Mouse (Mus musculus) left cerebral cortex, adult 2 months (tissue): Measurements from ENCODE around the gene Olfr1357. TPM values are rescaled to one million over a fixed set of nuclear protein-coding genes. Genes with fewer than 3 reads are reported as not detected.

Experiments used
- DNase-seq, 2 experiments: peaks; one replicate each; pipeline ENCODE4 v3.0.0; 2021 to 2022; ENCODE audit warnings: low spot score in 2 of 2, mixed read lengths in 1 of 2; ENCODE audit errors: extremely low spot score in 1 of 2
- H3K27ac ChIP-seq: fragments of 200-600 bp; 2 replicates; pipeline ENCODE4 v1.8.1; 2022
- H3K4me3 ChIP-seq: fragments of 200-600 bp; 2 replicates; pipeline ENCODE4 v1.8.1; 2022
- CTCF ChIP-seq: fragments of 200-600 bp; IDR thresholded peaks from 2 replicates; pipeline ENCODE4 v1.8.1; 2022; ENCODE audit warnings: antibody characterized with exemption, mild to moderate bottlenecking, moderate library complexity
- intact Hi-C: fragments of 180-260 bp; cut with DNase I; formaldehyde crosslinking; loops from one replicate; pipeline ENCODE4 v1.15.1; 2025
- total RNA-seq, 2 experiments: library from RNA; stranded (reverse); gene quantifications; 2 replicates each; pipeline ENCODE4 v1.2.3; 2021

Olfr1357 gene
- total RNA-seq, 2 experiments from 2014 or later = not detected

DNA sequence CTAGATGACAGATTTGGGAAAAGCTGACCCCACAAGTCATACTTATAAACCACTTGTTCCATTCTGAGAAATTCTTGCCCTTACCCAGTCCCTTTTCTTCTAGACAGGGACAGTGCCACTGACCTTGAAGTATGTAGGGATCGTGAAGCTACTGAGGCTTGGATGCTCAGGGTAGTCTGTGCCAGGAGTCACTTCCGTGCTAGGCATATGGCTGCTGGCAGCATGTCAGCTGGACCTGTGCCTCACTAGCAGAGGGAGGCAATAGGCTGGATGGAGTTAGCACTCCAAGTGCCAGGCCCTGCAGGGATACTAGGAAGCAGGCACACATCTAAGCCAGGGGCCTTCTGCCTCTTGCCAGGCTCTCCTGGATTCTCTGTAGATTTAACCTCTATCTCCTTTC lies 42.2 kb downstream of the Olfr1357 start:
- Histone ChIP-seq H3K27ac (peak overlapping the region; percentile 98; the same call in 1 of the 2 replicates), H3K4me3 (no peak overlapping the region)
- intact Hi-C loops = no loop called here
- DNase-seq = no peak
- TF ChIP-seq CTCF = no peak

DNA sequence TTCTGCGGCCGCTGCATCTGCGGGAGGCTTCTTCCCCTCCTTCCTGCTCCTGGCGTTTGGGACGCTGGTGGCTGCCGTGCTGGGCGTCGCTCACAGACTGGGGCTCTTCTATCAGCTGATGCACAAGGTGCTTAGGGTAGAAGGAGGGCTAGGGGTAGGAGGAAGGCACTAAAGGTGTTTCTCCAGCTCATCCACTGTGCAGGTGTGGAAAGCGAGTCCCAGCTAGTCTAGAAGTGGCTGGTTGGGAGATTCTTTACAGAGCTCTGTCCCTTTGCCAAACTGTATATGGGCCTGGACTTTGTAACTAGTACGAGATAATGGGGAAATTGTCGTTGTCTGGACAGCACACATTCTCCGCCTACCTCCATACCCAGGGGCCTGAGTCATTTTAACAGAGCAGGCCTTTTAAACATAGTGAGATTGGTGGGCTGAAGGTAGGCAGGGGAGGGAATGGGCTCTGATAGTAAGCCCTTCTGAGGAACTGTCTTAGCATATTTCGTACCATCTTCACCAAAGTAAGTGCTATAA lies 42.7 kb downstream of the Olfr1357 start:
- Histone ChIP-seq H3K27ac (peak overlapping the region; percentile 98), H3K4me3 (peak overlapping the region; percentile 84)
- no peak for DNase-seq
- TF ChIP-seq CTCF = no peak
- intact Hi-C loops = no loop called here

DNA sequence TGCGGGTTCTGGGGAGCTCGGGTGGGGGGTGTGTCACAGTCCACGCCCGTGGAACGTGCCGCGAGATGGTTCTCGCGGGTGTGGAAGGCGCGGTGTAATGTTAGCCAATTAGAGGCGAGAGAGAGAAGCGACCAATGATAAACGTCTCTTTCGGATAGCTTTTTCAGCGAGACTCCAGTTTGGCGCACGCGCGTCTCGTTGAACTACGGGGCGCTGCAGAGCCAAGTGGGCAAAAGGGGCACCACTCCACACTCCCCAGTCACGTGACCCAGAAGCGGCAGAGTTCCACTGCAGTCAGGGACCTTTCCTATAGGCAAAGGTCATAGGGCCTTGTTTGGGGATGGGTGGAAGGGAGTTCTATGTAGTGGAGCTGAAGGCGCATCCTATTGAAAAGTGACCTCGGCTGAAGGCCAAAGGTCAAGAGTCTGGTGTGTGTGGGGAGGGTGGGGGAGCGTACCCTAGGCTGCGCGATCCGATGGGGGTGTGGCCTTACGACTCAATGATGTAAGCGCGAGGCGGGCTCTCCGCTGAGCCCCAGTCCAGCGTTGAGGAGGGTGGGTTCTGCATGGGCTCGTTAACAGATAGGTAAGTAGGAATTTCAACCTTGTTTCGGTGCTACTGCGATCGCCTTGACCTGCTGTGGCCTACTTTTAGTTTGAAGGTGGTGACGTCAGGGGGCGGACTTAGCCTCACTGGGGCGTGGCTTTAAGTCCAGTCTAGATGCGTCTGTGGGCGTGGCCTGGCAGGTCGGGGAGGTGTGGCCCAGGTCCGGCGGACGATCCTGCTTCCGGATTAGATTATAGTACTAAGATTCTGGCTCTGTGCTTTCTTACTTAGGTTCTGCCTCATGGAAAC lies 43.4 kb downstream of the Olfr1357 start, which contains the start of gene Ilvbl:
TSS of gene Ilvbl (plus strand) at position 97 of the 855 bp plus-strand sequence.
- intact Hi-C loops = loop anchor here (1.0 kb wide), 1 partner anchor 110 kb away; the partner anchor contains the start of gene Pdxk
- H3K4me3 ChIP-seq = peak within 1 kb of the TSS; percentile 84
- peak; percentile 89 to 93 for DNase-seq
- TF ChIP-seq CTCF = no peak; the same call in 1 of the 2 replicates
- peak within 1 kb of the TSS; percentile 98 for H3K27ac ChIP-seq

DNA sequence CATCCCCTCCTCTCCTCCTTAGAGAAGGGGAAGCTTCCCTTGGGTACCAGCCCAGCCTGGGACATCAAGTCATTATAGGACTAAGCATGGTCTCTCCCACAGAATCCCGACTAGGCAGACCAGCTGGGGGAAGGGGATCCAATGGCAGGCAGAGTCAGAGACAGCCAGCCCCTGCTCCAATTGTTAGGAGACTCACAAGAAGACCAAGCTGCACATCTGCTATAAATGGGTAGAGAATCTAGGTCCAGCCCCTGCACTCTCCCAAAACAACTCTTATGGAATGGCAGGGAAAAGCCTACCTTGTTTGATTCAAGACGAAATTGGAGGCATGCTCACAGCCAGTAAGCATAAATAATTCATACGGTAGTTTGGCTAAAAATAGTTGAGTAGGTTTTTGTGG lies 44.6 kb downstream of the Olfr1357 start:
- H3K4me3 ChIP-seq = no peak overlapping the region
- no peak for DNase-seq
- intact Hi-C loops = no loop called here
- H3K27ac ChIP-seq = no peak overlapping the region
- no peak for TF ChIP-seq CTCF

DNA sequence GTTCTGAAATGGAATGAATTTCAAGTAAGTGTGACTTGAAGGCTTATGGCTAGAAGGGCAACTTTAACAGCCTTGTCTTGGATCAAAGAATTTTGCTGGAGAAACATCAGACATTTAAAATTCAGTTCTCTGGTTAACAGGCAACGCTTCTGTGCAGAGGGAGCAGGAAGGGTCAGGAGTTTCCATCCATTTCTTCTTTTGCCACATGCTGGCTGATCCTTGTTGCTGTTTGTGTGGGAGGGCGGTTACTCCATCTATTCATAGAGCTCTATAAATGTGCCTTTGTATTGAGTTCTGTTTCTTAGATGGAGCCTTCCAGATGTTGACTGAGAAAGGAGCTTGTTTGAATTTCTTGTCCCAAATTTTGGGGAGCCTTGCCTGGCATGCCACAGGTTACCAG lies 47.0 kb downstream of the Olfr1357 start:
- no peak for DNase-seq
- no peak for TF ChIP-seq CTCF
- Histone ChIP-seq H3K27ac (no peak overlapping the region), H3K4me3 (no peak overlapping the region)
- intact Hi-C loops = no loop called here

DNA sequence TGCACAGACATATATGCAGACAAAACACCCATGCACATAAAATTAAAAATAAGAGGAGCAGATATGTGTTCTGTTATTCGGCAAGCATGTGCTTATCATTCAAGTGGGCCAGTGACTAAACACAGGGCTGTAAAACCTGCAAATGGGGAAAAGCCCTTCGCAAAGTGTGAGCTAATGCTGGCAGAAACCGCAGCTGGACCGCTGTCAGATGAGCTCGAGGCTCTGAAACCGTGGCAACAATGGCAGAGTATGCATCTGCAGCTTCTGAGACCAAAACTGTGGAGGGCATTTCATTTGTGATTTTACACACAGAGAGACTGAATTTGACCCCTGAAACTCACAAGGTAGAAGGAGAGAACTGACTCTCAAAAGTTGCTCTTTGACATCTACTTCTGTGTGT lies 47.5 kb downstream of the Olfr1357 start:
- TF ChIP-seq CTCF = no peak
- no peak overlapping the region for H3K4me3 ChIP-seq
- intact Hi-C loops = no loop called here
- no peak for DNase-seq
- no peak overlapping the region for H3K27ac ChIP-seq

DNA sequence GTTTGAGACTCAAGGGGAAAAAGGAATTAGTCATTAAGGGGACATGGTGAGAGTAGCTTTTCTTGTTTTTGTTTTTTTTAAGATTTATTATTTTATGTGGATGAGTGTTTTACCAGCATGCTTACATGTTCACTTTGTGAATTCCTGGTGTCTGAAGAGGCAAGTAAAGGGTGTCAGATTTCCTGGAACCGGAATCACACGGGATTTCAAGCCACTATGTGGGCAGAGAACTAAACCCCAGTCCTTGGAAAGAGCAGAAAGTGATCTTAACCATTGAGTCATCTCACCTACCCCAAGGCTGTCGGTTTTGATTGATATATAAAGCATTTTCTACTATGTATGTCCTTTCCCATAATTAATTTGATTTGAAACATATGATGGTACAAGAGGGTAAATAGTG lies 48.2 kb downstream of the Olfr1357 start:
- H3K27ac ChIP-seq = no peak overlapping the region
- no peak for TF ChIP-seq CTCF
- DNase-seq = no peak
- intact Hi-C loops = no loop called here
- H3K4me3 ChIP-seq = no peak overlapping the region

DNA sequence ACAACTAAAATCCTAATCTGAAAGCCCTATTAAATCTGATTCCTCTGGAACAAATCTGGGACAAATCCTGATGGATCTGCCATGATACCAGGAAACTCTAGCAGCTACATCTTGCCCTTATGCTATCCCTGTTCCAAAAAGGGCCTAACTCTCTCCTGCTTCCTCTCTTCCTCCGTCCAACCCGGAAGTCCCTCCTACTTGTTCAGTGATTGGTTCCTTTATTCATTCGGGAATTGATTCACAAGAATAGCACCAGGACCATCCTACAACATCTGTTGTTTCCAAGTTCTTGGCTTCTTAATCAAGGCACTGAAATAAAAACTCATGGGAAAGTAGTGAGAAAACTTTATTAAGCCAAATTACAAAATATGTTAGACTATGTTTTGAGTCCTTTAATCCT lies 48.7 kb downstream of the Olfr1357 start:
- intact Hi-C loops = no loop called here
- DNase-seq = no peak
- no peak overlapping the region for H3K27ac ChIP-seq
- TF ChIP-seq CTCF = no peak
- no peak overlapping the region for H3K4me3 ChIP-seq

DNA sequence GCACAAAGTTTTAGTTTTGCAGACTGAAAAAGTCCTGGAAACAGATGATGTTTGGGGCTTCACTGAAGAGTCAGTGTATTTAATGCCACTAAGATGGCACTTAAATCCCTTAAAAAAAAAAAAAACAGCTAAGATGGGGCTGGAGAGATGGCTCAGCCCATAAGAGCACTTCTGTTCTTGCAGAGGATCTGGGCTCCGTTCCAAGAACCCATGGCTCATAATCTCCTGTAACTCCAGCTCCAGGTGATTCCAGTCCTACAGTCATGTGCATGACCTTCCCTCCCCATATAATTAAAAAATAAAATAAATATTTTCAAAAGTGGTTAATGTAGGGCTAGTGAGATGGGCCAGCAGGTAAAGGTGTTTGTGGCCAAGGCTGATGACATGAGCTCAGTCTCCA lies 52.8 kb downstream of the Olfr1357 start:
- Histone ChIP-seq H3K27ac (no peak overlapping the region), H3K4me3 (no peak overlapping the region)
- DNase-seq = no peak
- TF ChIP-seq CTCF = no peak
- intact Hi-C loops = no loop called here

Other genes starting within 250 kb of the Olfr1357 start
- 100 to 1,000 TPM; 339 to 348 TPM for gene Rrp1, start 205.0 kb downstream of the Olfr1357 start, total RNA-seq
- gene Cstb, start 192.4 kb downstream of the Olfr1357 start, total RNA-seq = 10 to 100 TPM; 41.0 to 41.7 TPM
- 100 to 1,000 TPM; 114 to 118 TPM for gene Pdxk, start 153.1 kb downstream of the Olfr1357 start, total RNA-seq
- not detected for gene Olfr1358, start 100.6 kb downstream of the Olfr1357 start, total RNA-seq
- 10 to 100 TPM; 29.4 to 30.6 TPM for gene Ilvbl, start 43.7 kb downstream of the Olfr1357 start, total RNA-seq
- gene Syde1, start 26.1 kb downstream of the Olfr1357 start, total RNA-seq = 1 to 10 TPM; 6.7 to 7.4 TPM
- not detected for gene Casp14, start 100.2 kb upstream of the Olfr1357 start, total RNA-seq
- gene Ccdc105, start 135.0 kb upstream of the Olfr1357 start, total RNA-seq = under 1 TPM; 0.59 to 0.79 TPM
- 10 to 100 TPM; 12.6 to 13.0 TPM for gene Slc1a6, start 162.4 kb upstream of the Olfr1357 start, total RNA-seq
- not detected for gene Olfr1356, start 234.1 kb upstream of the Olfr1357 start, total RNA-seq